Mouse (Mus musculus) left cerebral cortex, adult 8-10 months (tissue): Measurements from ENCODE around the gene Olfr612. TPM values are rescaled to one million over a fixed set of nuclear protein-coding genes. Genes with fewer than 3 reads are reported as not detected.
"Not testable (repeated sequence)": the region's sequence is repeated elsewhere in the genome, so short reads cannot be mapped to it uniquely, and the experiment has no call there.

Experiments
- DNase-seq, 2 experiments: peaks; one replicate each; pipeline ENCODE4 v3.0.0; 2022; ENCODE audit warnings: low spot score in 2 of 2
- microRNA-seq, 2 experiments: library from miRNA; unstranded; fragments of <30 nt; microRNA quantifications; one replicate each; pipeline ENCODE4 v1.2.0; 2022
- total RNA-seq, 4 experiments: library from RNA; stranded (reverse); gene quantifications; 2 replicates each; pipeline ENCODE4 v1.2.4; 2022

The Olfr612 gene
- total RNA-seq: not detected

DNA sequence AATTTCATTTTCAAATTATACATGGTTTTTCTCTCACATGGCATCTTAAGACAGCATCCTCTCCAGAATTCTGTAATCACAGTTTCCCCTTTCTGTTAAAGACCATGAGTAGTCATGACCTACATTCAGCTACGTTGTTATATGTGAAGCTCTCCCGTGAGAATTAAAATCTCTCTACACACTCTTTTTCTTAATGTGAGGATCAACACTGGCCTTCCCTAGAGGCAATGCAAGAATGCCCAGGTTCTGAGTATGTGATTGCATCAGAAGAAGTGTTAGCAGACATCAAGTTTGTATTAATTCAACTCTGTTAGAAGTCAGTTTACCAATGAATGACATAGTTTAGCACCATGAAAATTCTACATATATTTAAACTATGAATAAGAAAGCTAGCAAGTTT is at the start of gene Olfr612:
Olfr612 (minus strand) TSS at position 101 of the 400 bp plus-strand sequence.
- DNase-seq: not testable (repeated sequence)

DNA sequence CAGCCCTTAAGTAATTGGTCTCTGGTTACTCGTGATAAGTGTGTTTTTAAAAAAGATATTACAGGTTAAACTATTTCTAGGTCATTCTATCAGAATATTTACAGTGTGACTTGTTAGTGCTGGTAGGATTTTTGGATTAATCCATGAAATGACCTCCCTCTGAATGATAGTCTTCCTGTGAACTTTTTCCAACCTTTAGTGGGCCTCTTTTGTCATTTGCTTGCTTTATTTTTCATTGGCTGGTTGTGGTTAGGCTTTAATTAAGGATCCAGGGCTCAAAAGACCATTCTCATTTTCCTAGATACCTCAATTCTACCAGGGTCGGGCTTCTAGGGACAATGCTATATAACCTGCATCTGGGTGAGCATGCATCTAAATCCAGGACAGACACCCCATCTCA is 47.3 kb upstream of the Olfr612 start, which contains the start of gene Olfr618:
Olfr618 (plus strand) TSS at position 301 of the 400 bp plus-strand sequence.
- DNase-seq: no peak

DNA sequence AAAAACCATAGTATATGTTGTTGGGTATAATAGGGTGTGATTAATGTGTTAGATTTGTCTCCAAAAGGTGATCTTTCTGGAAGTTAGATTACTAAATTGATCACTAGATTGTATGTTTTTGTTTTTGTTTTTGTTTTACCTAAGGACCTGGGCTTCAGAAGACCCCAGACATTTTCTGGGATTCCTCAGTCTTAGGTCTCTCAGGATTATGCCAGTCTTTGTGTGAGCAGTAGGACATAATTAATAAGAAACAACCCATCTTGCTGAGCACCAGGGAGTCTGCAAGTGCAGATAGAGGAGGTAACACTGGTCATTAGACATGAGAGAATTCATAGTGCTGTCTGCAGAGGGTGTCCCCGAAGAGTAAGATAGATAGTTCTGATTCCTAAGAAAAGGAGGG is 30.2 kb upstream of the Olfr612 start, which contains the start of gene Olfr617:
Olfr617 (plus strand) TSS at position 301 of the 400 bp plus-strand sequence.
- DNase-seq: no peak

DNA sequence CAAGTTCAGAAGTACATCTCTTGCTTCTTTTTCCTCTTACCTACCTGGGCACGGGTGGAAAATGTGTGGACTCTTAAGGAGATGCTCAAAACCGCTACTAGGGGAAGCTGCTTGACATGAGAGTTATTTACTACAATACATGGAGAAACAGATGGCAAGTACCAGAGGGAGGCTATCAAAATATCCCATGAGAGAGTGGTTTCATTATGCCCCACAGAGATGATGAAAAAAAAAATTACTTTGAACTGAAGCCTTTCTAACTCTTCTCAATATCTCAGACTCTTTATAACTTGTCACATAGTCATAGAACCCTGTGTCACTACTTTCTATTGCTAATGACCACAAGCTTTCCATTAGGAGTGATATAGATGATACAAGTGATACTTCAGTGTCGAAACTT is 26.5 kb upstream of the Olfr612 start, which contains the start of gene Olfr616:
Olfr616 (minus strand) TSS at position 101 of the 400 bp plus-strand sequence.
- DNase-seq: no peak

DNA sequence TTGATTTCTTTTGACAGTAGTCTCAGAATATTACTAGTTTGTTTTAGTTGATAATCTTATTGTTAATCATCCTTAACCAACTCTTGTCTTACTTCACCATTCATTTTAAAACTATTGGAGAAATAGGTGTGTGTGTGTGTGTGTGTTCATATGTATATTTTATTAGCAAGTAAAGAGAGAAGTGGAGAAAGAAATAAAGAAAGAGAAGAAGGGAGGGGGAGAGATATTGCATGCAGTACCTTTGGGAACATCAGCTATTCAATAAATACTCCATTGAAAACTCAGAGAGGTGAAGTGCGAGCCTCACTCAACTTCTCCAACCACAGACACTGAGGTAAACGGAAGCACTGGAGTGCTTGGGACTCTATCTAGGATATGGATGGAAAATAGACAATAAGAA is 13.3 kb upstream of the Olfr612 start, which contains the start of gene Olfr615:
Olfr615 (plus strand) TSS at position 301 of the 400 bp plus-strand sequence.
- no peak for DNase-seq

DNA sequence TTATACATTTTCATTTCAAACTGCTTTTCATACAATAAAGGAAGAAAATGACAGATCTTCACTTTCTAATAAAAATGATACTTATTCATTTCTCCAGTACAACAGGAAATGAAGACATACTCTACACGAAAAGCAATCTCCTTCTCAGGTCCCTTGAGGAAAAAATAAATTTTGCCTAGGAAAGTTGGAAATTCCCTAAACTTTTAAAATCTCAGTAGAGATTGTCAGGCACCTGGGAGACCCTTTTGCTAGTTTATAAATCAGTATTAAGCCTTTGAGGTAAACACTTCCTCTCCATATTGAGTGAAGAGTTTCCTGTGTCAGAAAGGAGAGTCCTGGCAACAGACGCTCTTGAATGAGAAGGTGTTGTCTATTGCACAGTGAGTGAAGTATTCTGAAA is 5.3 kb upstream of the Olfr612 start, which contains the start of gene Olfr613:
Olfr613 (plus strand) TSS at position 301 of the 400 bp plus-strand sequence.
- DNase-seq: no peak

DNA sequence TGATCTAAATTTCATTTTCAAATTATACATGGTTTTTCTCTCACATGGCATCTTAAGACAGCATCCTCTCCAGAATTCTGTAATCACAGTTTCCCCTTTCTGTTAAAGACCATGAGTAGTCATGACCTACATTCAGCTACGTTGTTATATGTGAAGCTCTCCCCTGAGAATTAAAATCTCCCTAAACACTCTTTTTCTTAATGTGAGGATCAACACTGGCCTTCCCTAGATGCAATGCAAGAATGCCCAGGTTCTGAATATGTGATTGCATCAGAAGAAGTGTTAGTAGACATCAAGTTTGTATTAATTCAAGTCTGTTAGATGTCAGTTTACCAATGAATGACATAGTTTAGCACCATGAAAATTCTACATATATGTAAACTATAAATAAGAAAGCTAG is 21.8 kb downstream of the Olfr612 start, which contains the start of gene Olfr611:
Olfr611 (minus strand) TSS at position 101 of the 400 bp plus-strand sequence.
- DNase-seq: not testable (repeated sequence)

DNA sequence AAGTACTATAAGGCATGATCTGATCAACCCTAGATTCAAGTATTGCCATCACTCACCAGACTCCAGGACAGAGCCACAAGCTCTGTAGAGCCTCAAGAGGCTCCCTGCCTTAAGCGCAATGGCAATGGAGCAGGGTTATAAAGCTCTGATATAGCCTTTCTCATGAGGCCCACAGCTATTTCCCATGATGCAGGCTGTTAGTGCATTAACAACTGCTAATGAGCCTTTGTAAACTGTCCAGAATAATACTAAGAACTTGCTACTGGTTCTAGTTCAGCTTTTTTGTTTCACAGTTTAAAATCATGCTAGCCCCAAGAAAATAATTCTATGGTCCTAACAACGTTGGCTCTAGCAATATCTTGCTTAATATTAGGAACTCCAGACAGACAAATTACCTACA is 30.5 kb downstream of the Olfr612 start, which contains the start of gene Olfr610:
Olfr610 (minus strand) TSS at position 101 of the 400 bp plus-strand sequence.
- DNase-seq: no peak

DNA sequence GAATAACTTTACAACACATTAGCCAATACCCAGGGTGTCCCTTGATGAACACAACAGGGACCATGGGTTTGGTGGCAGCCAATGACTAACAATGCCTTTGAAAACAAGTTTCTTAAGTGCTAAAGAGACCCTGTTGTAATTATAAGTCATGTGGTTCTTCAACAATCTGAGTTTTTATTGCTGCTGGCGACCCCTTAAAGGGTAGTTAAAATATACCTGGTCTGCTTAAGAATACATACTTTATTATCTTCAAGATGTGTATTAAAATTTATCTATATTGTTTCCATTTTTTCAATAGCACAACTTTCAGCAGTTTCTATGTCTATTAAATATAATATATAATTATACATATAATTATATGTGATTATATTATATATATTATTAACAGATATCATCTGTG is 44.6 kb downstream of the Olfr612 start, which contains the start of gene Olfr609:
Olfr609 (minus strand) TSS at position 101 of the 400 bp plus-strand sequence.
- no peak for DNase-seq

Small RNA genes lying within 50 kb of the gene (microRNA-seq; reads per million reads assigned to microRNA genes)
- 0 reads per million in 2 experiments for gene Gm26506

Other genes with a start within 250 kb of the Olfr612 start
- not detected for gene Olfr596, start 237.1 kb downstream of the Olfr612 start, total RNA-seq
- gene Olfr597, start 226.4 kb downstream of the Olfr612 start, total RNA-seq: not detected
- gene Olfr598, start 219.1 kb downstream of the Olfr612 start, total RNA-seq: not detected
- not detected for gene Olfr599, start 206.8 kb downstream of the Olfr612 start, total RNA-seq
- not detected for gene Olfr600, start 193.0 kb downstream of the Olfr612 start, total RNA-seq
- gene Olfr601, start 180.1 kb downstream of the Olfr612 start, total RNA-seq: not detected
- gene Olfr603, start 156.5 kb downstream of the Olfr612 start, total RNA-seq: not detected
- gene Usp17lc, start 127.6 kb downstream of the Olfr612 start, total RNA-seq: not detected
- gene Olfr605, start 97.3 kb downstream of the Olfr612 start, total RNA-seq: not detected
- gene Olfr606, start 93.7 kb downstream of the Olfr612 start, total RNA-seq: not detected
- not detected for gene Olfr607, start 78.6 kb downstream of the Olfr612 start, total RNA-seq
- gene Olfr608, start 72.8 kb downstream of the Olfr612 start, total RNA-seq: not detected
- gene Olfr609, start 44.7 kb downstream of the Olfr612 start, total RNA-seq: not detected
- not detected for gene Olfr610, start 30.6 kb downstream of the Olfr612 start, total RNA-seq
- gene Olfr611, start 21.9 kb downstream of the Olfr612 start, total RNA-seq: not detected
- gene Olfr613, start 5.4 kb upstream of the Olfr612 start, total RNA-seq: not detected
- gene Olfr615, start 13.4 kb upstream of the Olfr612 start, total RNA-seq: not detected
- not detected for gene Olfr616, start 26.4 kb upstream of the Olfr612 start, total RNA-seq
- gene Olfr617, start 30.3 kb upstream of the Olfr612 start, total RNA-seq: not detected
- not detected for gene Olfr618, start 47.4 kb upstream of the Olfr612 start, total RNA-seq
- gene Olfr619, start 57.9 kb upstream of the Olfr612 start, total RNA-seq: not detected
- gene Olfr620, start 69.8 kb upstream of the Olfr612 start, total RNA-seq: not detected
- not detected for gene Olfr622, start 100.0 kb upstream of the Olfr612 start, total RNA-seq
- gene Olfr623, start 121.0 kb upstream of the Olfr612 start, total RNA-seq: not detected
- gene Olfr624, start 128.5 kb upstream of the Olfr612 start, total RNA-seq: under 1 TPM in 2 of 4 experiments, not detected in 2; 0.09 TPM
- not detected for gene Olfr625-ps1, start 140.0 kb upstream of the Olfr612 start, total RNA-seq
- gene Olfr243, start 172.0 kb upstream of the Olfr612 start, total RNA-seq: not detected
- gene Olfr628, start 187.7 kb upstream of the Olfr612 start, total RNA-seq: not detected
- gene Olfr629, start 202.2 kb upstream of the Olfr612 start, total RNA-seq: not detected
- gene Olfr630, start 214.6 kb upstream of the Olfr612 start, total RNA-seq: not detected
- not detected for gene Olfr69, start 228.9 kb upstream of the Olfr612 start, total RNA-seq
- not detected for gene Olfr68, start 237.0 kb upstream of the Olfr612 start, total RNA-seq
- not detected for gene Olfr67, start 249.1 kb upstream of the Olfr612 start, total RNA-seq